Mouse (Mus musculus): ENCODE results near the gene Fhad1. TPM values are rescaled to one million over a fixed set of nuclear protein-coding genes. Genes with fewer than 3 reads are reported as not detected.
"Not testable (repeated sequence)": the region's sequence is repeated elsewhere in the genome, so short reads cannot be mapped to it uniquely, and the experiment has no call there.

The Fhad1 gene
- polyA plus RNA-seq, 1 experiment from 2014 or later, result 1.4 TPM

DNA sequence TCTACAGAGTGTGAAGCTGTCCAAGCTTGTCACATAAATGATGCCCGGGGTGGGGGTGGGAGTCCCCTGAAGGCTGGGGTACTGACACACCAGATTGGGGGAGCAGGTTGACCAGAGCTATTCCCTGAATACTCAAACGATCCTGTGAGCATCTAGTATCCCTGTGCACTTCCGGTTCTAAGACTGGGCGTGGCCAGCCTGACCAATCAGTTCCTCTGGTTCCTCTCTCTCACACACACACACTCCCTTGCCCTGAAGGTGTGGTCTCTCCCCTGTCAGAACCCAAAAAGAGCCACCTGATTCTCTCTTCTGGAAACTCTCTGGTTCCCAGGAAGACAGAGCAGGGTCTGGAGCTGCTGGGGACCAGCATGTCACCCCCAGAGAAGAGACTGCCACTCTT is 38.4 kb upstream of the Fhad1 start:
- Histone ChIP-seq H3K4me1 (peaks cover 50% of the 10 kb centered on the region), H3K36me3 (no peaks in the 10 kb centered on the region), H3K4me3 (replicated peaks) (no peak overlapping the region), H3K9me3 (replicated peaks) (no peaks in the 10 kb centered on the region), H3K27ac (peak overlapping the region; percentile 82), H3K9ac (no peak overlapping the region), H3K27me3 (no peaks in the 10 kb centered on the region), H3K4me2 (no peak overlapping the region)
- 62% methylated on average over 4 of the region's 4 CpGs for WGBS
- no peak for ATAC-seq (replicated peaks; ENCODE audit: low FRiP score)

DNA sequence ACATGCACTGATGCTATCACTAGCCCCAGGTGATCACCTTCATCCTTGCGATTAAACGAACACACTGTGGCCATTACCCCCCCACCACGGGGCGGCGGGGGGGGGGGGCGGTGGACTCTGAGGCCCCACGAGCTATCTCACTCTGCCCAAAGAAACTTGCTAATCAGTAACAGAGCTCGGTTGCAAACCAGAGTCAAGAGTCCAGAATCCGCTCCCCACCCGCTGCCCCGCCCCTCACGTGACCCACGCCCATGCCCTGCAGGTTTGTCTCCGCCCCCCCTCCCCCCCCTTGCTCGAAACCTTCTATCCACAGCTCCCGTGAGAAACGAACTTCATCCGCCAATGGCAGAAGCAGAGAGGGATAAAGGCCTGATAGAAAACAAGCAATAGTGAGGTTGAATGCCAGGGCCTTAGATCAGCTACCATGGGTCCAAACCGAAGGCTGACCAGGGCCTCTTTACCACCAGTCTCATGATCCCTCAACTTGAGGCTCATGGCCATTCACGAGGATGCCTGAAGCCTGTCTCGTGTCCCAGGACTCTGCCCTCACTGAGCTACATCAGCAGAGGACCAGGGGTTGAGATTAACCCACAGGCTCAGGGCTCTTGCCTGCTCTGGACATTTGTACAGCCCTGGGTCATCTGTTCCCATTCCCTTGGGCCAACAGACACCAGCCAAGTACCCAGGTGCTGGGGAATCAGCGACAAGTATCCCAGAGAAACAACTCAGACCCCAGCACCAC is 37.7 kb upstream of the Fhad1 start:
- Histone ChIP-seq H3K4me1 (peaks cover 57% of the 10 kb centered on the region), H3K36me3 (no peaks in the 10 kb centered on the region), H3K9ac (no peak overlapping the region), H3K4me3 (replicated peaks) (no peak overlapping the region), H3K27ac (peak overlapping the region; percentile 82), H3K4me2 (0 out of 2 replicates have a peak overlapping the region, but pooled peaks have one; percentile 9), H3K9me3 (replicated peaks) (no peaks in the 10 kb centered on the region), H3K27me3 (no peaks in the 10 kb centered on the region)
- 39% methylated on average over 22 of the region's 22 CpGs for WGBS
- peak; percentile 40; the same call in 1 of the 2 replicates for ATAC-seq (replicated peaks; ENCODE audit: low FRiP score)

DNA sequence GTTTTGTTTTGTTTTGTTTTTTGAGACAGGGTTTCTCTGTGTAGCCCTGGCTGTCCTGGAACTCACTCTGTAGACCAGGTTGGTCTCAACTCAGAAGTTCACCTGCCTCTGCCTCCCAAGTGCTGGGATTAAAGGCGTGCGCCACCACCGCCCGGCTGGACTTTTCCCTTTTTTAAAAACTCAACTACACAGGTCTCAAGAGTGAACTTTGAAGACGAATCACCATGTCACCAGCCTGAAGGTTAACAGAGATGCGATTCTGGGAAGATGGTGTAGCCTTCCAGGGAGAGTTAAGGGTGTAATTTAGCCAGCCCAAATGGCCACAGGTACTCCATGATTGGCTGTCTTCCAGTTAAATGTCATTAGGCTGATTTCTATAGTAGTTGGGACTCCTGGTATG is 37.0 kb upstream of the Fhad1 start:
- H3K4me3 ChIP-seq (replicated peaks); H3K9ac ChIP-seq; H3K9me3 ChIP-seq (replicated peaks); H3K36me3 ChIP-seq; H3K27me3 ChIP-seq; ATAC-seq (replicated peaks; ENCODE audit: low FRiP score): not testable (repeated sequence)
- H3K4me1 ChIP-seq, result peaks cover 64% of the 10 kb centered on the region
- H3K27ac ChIP-seq, result 0 out of 2 replicates have a peak overlapping the region, but pooled peaks have one; percentile 45
- H3K4me2 ChIP-seq, result 0 out of 2 replicates have a peak overlapping the region, but pooled peaks have one; percentile 9
- 73% methylated on average over 6 of the region's 6 CpGs for WGBS

DNA sequence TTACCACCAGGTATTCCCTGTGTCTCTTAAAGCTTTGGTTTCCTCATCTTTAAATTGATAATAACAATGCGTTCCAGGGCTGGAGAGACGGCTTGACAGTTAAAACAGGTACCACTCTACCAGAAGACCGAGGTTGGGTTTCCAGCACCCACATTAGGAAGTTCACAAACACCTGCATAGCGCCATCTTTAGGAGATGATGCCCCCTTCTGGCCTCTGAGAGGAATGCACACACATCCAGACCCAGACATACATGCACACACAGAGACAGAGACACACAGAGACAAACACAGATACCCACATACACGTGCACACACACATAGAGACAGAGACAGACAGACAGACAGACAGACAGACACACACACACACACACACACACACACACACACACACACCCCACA is 35.1 kb upstream of the Fhad1 start:
- peak overlapping the region; percentile 58; the same call in 1 of the 2 replicates for H3K27ac ChIP-seq
- whole genome bisulfite sequencing, result 89% methylated on average over 5 of the region's 5 CpGs
- H3K9me3 ChIP-seq (replicated peaks), result no peaks in the 10 kb centered on the region
- no peak overlapping the region for H3K9ac ChIP-seq
- H3K27me3 ChIP-seq, result no peaks in the 10 kb centered on the region
- H3K4me2 ChIP-seq, result no peak overlapping the region
- H3K36me3 ChIP-seq, result no peaks in the 10 kb centered on the region
- ATAC-seq (replicated peaks; ENCODE audit: low FRiP score), result no peak
- no peak overlapping the region for H3K4me3 ChIP-seq (replicated peaks)
- H3K4me1 ChIP-seq, result peaks cover 79% of the 10 kb centered on the region

DNA sequence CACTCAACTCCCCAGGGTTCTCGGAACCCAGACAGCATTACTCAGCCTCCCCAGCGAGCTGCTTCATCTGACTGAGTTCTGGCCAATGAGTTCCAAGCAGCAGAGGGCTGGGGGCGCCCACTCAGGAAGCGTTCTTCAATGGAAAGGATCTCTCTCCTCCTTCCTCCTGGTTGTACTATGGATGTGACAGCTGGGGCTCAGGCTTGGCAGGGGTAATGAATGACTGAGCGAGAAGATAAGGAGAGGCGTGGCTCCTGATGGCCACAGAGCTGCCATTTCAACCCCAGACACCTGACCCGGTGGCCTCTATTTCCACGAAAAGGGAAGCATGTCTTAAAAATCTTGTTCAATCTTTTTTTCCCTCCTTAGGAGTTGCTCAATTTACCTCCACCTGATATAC is 33.5 kb upstream of the Fhad1 start:
- Histone ChIP-seq H3K4me3 (replicated peaks) (no peak overlapping the region), H3K27ac (peak overlapping the region; percentile 78), H3K27me3 (no peaks in the 10 kb centered on the region), H3K9me3 (replicated peaks) (no peaks in the 10 kb centered on the region), H3K4me2 (no peak overlapping the region), H3K36me3 (no peaks in the 10 kb centered on the region), H3K9ac (no peak overlapping the region), H3K4me1 (peaks cover 79% of the 10 kb centered on the region)
- WGBS, result 50% methylated on average over 8 of the region's 8 CpGs
- ATAC-seq (replicated peaks; ENCODE audit: low FRiP score), result no peak

DNA sequence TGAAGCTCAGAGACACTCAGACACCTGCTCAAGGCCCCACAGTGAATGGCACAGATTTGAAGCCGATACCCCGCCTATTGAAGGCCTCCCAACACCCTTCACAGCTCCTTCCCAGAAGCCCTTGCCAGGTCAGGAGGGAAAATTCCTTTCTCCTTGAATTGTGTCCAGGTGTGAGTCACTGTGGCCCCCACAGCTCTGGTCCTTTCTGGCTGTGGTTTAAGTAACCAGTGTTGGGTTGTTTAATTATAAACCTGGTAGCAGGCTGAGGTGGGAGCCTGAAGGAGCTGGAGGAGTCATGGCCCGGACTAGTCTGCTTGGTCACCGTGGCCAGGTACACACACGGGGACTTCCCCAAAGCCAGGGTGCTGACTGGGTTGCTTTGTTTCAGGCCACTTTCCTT is 32.1 kb upstream of the Fhad1 start:
- H3K4me1 ChIP-seq, result peaks cover 80% of the 10 kb centered on the region
- H3K9me3 ChIP-seq (replicated peaks), result no peaks in the 10 kb centered on the region
- peak overlapping the region; percentile 78 for H3K27ac ChIP-seq
- WGBS, result 70% methylated on average over 5 of the region's 5 CpGs
- no peak overlapping the region for H3K4me2 ChIP-seq
- H3K36me3 ChIP-seq, result no peaks in the 10 kb centered on the region
- H3K9ac ChIP-seq, result no peak overlapping the region
- no peaks in the 10 kb centered on the region for H3K27me3 ChIP-seq
- H3K4me3 ChIP-seq (replicated peaks), result no peak overlapping the region
- peak; percentile 49 for ATAC-seq (replicated peaks; ENCODE audit: low FRiP score)

DNA sequence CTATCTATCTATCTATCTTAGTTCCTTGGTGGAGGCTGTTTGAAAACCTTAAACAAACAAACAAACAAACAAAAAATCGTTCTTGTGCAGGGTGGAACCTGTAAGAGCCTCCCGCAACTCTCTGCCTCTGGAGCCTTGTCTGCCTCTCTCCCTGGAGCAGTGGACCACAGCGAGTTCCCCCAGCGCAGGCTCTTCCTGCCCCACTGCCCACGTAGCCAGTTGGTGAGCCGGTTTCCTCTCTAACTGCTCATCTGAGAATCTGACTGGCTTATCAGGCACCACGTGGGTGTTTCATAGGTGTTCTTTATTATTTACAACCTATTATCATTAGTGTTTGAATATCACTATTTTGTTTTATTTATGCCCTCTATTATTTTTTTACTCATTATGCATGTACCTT is 31.6 kb upstream of the Fhad1 start:
- no peak; the same call in 1 of the 2 replicates for ATAC-seq (replicated peaks; ENCODE audit: low FRiP score)
- Histone ChIP-seq H3K4me1 (peaks cover 84% of the 10 kb centered on the region), H3K4me3 (replicated peaks) (no peak overlapping the region), H3K9ac (no peak overlapping the region), H3K36me3 (no peaks in the 10 kb centered on the region), H3K9me3 (replicated peaks) (no peaks in the 10 kb centered on the region), H3K27me3 (no peaks in the 10 kb centered on the region), H3K27ac (peak overlapping the region; percentile 66; the same call in 1 of the 2 replicates), H3K4me2 (no peak overlapping the region)
- 56% methylated on average over 7 of the region's 7 CpGs for WGBS

DNA sequence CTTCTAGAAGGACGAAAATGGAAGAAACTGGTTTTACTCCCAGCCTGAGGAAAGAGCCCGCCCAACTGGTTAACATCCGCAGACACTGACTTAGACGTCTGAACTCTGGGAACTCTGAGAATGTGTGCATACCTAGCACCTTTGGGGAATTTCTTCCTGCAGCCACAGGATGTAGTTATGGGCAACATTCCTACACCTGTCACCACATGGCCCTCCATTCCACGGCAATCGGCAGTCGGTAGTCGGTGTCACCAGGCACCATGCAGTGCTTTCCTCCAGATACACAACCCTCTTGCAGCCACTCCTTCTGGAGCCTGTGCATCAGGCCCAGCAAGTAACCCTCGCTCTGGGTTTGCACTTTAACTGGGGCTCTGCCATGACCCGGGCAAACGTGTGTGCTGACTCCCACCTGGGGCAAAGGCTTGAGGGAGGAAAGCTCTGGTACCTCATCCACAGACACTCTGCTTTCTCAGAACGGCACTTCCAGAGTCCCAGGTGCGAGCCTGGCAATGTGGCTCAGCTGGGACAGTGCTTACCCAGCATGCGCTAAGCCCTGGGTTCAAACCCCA is 30.8 kb upstream of the Fhad1 start:
- H3K4me3 ChIP-seq (replicated peaks), result no peak overlapping the region
- no peak overlapping the region for H3K9ac ChIP-seq
- WGBS, result 76% methylated on average over 14 of the region's 14 CpGs
- H3K27ac ChIP-seq, result peak overlapping the region; percentile 66
- no peaks in the 10 kb centered on the region for H3K36me3 ChIP-seq
- H3K4me2 ChIP-seq, result no peak overlapping the region
- peaks cover 83% of the 10 kb centered on the region for H3K4me1 ChIP-seq
- no peak for ATAC-seq (replicated peaks; ENCODE audit: low FRiP score)
- H3K27me3 ChIP-seq, result no peaks in the 10 kb centered on the region
- no peaks in the 10 kb centered on the region for H3K9me3 ChIP-seq (replicated peaks)

DNA sequence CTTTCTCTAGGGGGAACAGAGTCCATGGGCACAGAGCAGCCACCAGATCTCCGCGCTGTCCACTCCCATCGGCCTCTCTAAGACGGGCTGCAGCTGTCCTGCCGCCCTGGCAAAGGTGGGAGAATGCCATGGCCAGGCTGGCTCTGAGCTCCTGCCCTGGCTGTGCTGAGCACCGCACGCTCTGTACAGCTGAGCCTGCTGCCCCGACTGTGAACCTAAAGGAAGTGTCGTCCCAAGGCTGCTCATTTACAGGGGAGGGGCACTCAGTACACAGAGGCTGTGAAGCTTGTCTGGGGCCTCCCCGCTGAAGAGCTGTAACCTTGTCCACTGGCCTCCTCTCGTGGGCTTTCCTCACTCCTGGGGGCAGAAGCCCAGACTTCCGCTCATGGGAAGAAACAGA is 29.6 kb upstream of the Fhad1 start:
- H3K4me2 ChIP-seq, result no peak overlapping the region
- H3K36me3 ChIP-seq, result no peaks in the 10 kb centered on the region
- ATAC-seq (replicated peaks; ENCODE audit: low FRiP score), result peak; percentile 73
- no peaks in the 10 kb centered on the region for H3K27me3 ChIP-seq
- WGBS, result 35% methylated on average over 12 of the region's 12 CpGs
- H3K27ac ChIP-seq, result peak overlapping the region; percentile 66
- H3K4me3 ChIP-seq (replicated peaks), result no peak overlapping the region
- H3K9ac ChIP-seq, result no peak overlapping the region
- peaks cover 76% of the 10 kb centered on the region for H3K4me1 ChIP-seq
- H3K9me3 ChIP-seq (replicated peaks), result no peaks in the 10 kb centered on the region

DNA sequence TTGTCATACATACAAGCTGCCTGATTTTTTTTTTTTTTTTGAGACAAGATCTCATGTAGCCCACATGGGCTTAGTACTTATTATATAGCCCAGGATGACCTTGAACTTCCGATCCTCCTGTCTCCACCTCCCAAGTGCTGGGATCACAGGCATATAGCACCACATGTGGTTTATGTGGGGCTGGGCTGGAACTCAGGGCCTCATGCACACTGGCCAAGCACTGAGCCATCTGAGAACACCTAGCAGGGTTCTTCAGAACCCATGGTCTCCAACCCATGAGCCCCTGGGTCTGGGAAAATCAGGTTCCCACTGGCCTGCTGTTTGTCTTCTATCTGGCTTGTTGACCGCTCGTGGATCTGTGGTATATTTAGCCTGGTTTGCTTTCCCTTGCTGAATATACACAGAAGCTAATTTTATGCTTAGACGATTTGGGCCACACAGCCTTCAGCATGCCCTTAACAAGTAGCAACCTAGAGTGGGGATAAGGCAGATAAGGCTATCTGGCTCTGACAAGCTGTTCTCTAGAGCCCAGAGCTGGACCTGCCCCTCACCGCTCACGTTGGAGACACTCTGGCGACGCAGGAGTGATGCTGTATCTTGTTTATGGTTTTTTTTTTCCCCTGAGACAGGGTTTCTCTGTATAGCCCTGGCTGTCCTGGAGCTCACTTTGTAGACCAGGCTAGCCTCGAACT is 24.9 kb upstream of the Fhad1 start:
- 85% methylated on average over 9 of the region's 9 CpGs for WGBS
- Histone ChIP-seq H3K9ac (no peak overlapping the region), H3K4me2 (no peak overlapping the region), H3K4me1 (peaks cover 49% of the 10 kb centered on the region), H3K4me3 (replicated peaks) (no peak overlapping the region), H3K9me3 (replicated peaks) (no peaks in the 10 kb centered on the region), H3K36me3 (peaks cover 18% of the 10 kb centered on the region), H3K27ac (no peak overlapping the region), H3K27me3 (no peaks in the 10 kb centered on the region)
- no peak for ATAC-seq (replicated peaks; ENCODE audit: low FRiP score)

DNA sequence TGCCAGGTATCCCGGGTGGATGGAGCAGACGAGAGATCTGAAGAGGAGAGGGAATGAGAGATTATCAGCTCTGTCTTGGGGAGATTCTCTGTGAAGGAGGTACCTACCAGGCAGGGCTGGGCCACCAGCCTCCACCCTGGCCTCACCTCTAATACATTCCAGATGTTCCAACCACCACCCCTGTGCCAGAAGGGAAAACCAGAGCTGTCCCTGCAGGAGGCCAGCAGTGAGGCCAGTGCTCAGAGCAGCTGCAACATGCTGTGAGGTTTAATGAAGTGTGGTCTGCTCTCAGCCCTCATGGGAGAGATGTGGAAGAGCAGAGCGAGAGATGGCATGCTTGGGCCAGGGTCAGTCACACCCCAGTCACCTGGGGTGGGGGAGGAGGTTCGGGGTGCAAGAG is 23.0 kb upstream of the Fhad1 start:
- peaks cover 22% of the 10 kb centered on the region for H3K36me3 ChIP-seq
- no peak overlapping the region for H3K4me2 ChIP-seq
- H3K9ac ChIP-seq, result no peak overlapping the region
- ATAC-seq (replicated peaks; ENCODE audit: low FRiP score), result peak; percentile 62
- peaks cover 35% of the 10 kb centered on the region for H3K4me1 ChIP-seq
- 51% methylated on average over 4 of the region's 4 CpGs for WGBS
- no peaks in the 10 kb centered on the region for H3K9me3 ChIP-seq (replicated peaks)
- H3K27ac ChIP-seq, result no peak overlapping the region
- H3K27me3 ChIP-seq, result no peaks in the 10 kb centered on the region
- H3K4me3 ChIP-seq (replicated peaks), result no peak overlapping the region

DNA sequence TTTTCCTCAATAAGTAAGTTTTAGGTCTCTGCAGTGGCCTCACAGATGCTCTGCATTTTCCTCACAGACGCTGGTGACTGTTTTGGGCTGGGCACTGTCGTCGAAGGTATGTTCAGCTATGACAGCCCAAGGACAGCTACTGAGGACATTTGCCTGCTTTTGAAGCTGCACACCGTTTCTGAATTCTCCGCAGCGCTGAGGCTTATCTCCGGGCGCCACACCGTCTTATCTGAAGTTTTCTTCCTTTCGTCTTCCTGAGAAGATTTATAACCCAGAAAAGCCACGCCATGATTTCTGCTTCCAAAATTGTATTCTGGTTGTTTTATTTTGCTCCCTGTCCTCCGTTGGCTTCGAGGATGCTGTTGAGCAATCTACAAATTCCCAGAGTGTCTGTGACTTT is 13.7 kb upstream of the Fhad1 start:
- Histone ChIP-seq H3K4me2 (no peak overlapping the region), H3K9ac (no peak overlapping the region), H3K36me3 (peaks cover 22% of the 10 kb centered on the region), H3K9me3 (replicated peaks) (no peaks in the 10 kb centered on the region), H3K4me3 (replicated peaks) (no peak overlapping the region), H3K27me3 (no peaks in the 10 kb centered on the region), H3K27ac (no peak overlapping the region), H3K4me1 (peaks cover 5% of the 10 kb centered on the region; the same call in 1 of the 2 replicates)
- no peak for ATAC-seq (replicated peaks; ENCODE audit: low FRiP score)
- 62% methylated on average over 13 of the region's 13 CpGs for WGBS

Measured in kidney, embryonic 15.5 days (tissue).